Mouse (Mus musculus) forebrain, embryonic 15.5 days (tissue): ENCODE data around the gene Proz. TPM values are rescaled to one million over a fixed set of nuclear protein-coding genes. Genes with fewer than 3 reads are reported as not detected.

ENCODE experiments used
- ATAC-seq: fragments of 200-750 bp; cut with Nextera tagmentation; replicated peaks from 2 replicates; pipeline ENCODE4 v1.8.0; 2017; ENCODE audit warnings: mild to moderate bottlenecking, moderate TSS enrichment, moderate library complexity
- H3K27ac ChIP-seq: fragments of 300-500 bp; sonication (generic); replicated peaks from 2 replicates; pipeline ENCODE4 v1.5.1; 2015; ENCODE audit warnings: mild to moderate bottlenecking, inconsistent platforms
- H3K27me3 ChIP-seq: fragments of 300-500 bp; sonication (generic); 2 replicates; pipeline ENCODE4 v1.6.1; 2015; ENCODE audit warnings: inconsistent platforms
- H3K36me3 ChIP-seq: fragments of 300-500 bp; sonication (generic); 2 replicates; pipeline ENCODE4 v1.6.1; 2015; ENCODE audit warnings: mild to moderate bottlenecking, inconsistent platforms
- H3K4me1 ChIP-seq: fragments of 300-500 bp; sonication (generic); 2 replicates; pipeline ENCODE4 v1.6.1; 2015; ENCODE audit warnings: inconsistent platforms
- H3K4me2 ChIP-seq: fragments of 300-500 bp; sonication (generic); replicated peaks from 2 replicates; pipeline ENCODE4 v1.6.1; 2015; ENCODE audit warnings: mild to moderate bottlenecking, inconsistent platforms
- H3K4me3 ChIP-seq: fragments of 300-500 bp; sonication (generic); 2 replicates; pipeline ENCODE4 v1.5.1; 2015; ENCODE audit warnings: mild to moderate bottlenecking, inconsistent platforms
- H3K9ac ChIP-seq: fragments of 300-500 bp; sonication (generic); replicated peaks from 2 replicates; pipeline ENCODE4 v1.6.1; 2015; ENCODE audit warnings: mild to moderate bottlenecking, inconsistent platforms
- H3K9me3 ChIP-seq: fragments of 300-500 bp; sonication (generic); 2 replicates; pipeline ENCODE4 v1.6.1; 2016; ENCODE audit warnings: inconsistent platforms
- WGBS: fragments of 180-500 bp; shearing (Covaris S2); methylation state at CpG from one replicate; pipeline ENCODE4 v1.1.7; 2015; ENCODE audit warnings: mixed read lengths; 5-methylcytosine and 5-hydroxymethylcytosine counted together
- polyA plus RNA-seq: library from polyadenylated mRNA; unstranded; fragments of >200 nt; fragmentation: Nextera tagmentation; extraction: Ambion mirVana; gene quantifications from 2 replicates; pipeline ENCODE4 v1.2.1, GENCODE M21; 2015

Gene Proz
- polyA plus RNA-seq, result 1.4 and 2.0 TPM in 2 replicates

DNA sequence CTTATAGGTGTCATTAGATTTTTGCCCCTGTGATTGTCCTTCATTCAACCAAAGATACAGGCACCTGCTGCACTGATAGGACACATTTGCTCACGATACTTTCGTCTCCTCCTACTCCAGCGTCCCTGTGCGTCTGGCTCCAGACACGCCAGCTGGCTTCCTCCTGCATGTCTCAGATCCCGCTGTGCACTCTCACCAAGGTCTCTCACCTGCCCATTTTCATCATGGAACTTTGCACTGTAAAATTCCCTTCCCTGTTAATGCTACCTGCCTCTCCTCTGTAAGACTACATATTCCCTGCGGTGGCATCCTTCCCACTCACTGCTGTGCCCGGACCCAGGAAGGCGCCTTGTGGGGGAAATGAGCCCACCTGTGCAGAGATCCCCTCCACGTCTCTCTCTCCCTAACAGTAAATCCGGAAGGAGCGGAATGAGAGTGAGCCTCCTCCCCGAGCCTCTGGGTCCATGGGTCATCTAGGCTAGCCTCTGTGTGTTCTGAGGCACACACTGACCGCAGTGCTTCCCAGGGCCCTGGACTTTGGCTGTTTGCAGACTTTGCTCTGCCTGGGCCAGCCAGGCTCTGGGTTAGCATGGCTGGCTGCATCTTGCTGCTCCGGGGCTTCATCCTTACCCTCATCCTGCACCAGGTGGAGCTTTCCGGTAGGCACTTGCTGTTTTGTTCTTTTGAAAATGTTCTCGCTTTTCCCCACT lies at the start of gene Proz:
TSS of gene Proz (plus strand) at position 474 of the 710 bp plus-strand sequence.
- no peak within 1 kb of the TSS for H3K4me3 ChIP-seq
- H3K4me2 ChIP-seq, result no peak within 1 kb of the TSS
- H3K9ac ChIP-seq, result no peak within 1 kb of the TSS
- H3K27me3 ChIP-seq, result no peaks in the 10 kb centered on the region
- no peak within 1 kb of the TSS for H3K27ac ChIP-seq
- H3K9me3 ChIP-seq, result no peaks in the 10 kb centered on the region
- WGBS, result 80% methylated on average over 17 of the region's 17 CpGs
- no peak for ATAC-seq
- H3K36me3 ChIP-seq, result no peaks in the 10 kb centered on the region
- peaks cover 5% of the 10 kb centered on the region; the same call in 1 of the 2 replicates for H3K4me1 ChIP-seq

DNA sequence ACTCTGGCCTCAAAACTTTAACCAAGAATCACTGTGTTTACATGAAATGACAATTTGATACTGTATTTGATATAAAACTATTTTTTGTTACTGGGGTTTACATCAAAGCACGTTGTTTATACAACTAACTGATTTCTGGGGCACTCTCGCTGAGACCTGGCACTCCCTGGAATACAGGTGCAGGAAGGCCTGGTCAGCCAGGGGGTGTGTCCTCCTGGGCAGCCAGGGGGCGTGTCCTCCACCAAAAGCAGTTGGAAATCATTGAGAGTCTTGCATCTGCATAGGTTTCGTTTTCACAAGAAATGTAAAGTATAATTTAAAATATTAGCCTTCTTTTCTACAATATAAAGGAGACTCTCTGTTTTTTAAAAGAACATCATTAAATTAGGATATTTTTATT lies 41.2 kb upstream of the Proz start:
- 74% methylated on average over 4 of the region's 4 CpGs for WGBS
- no peak overlapping the region for H3K27ac ChIP-seq
- H3K4me1 ChIP-seq, result no peaks in the 10 kb centered on the region
- ATAC-seq, result no peak
- no peak overlapping the region for H3K4me3 ChIP-seq
- H3K36me3 ChIP-seq, result peaks cover 62% of the 10 kb centered on the region
- no peaks in the 10 kb centered on the region for H3K27me3 ChIP-seq
- no peaks in the 10 kb centered on the region for H3K9me3 ChIP-seq
- H3K9ac ChIP-seq, result no peak overlapping the region
- no peak overlapping the region for H3K4me2 ChIP-seq

DNA sequence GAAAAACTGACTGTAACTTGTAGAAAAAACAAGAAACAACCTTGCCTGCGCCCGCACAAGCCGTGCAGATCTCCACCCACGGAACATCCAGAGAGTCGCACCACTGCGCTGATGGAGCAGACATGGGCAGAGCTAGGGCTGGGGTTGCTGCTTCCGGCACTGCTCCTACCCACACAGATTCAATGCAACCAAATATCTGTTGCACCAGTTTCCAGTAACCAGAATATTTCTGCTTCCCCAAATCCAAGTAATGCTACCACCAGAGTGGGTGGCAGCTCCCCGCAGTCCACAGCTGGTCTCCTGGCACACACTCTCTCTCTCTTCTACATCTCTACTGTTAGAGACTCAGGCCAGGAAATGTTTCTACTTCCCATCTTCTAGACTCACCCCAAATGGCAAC lies 38.9 kb upstream of the Proz start:
- no peak overlapping the region for H3K9ac ChIP-seq
- no peak for ATAC-seq
- H3K36me3 ChIP-seq, result peaks cover 39% of the 10 kb centered on the region
- H3K4me2 ChIP-seq, result no peak overlapping the region
- 97% methylated on average over 8 of the region's 8 CpGs for WGBS
- H3K4me1 ChIP-seq, result no peaks in the 10 kb centered on the region
- H3K4me3 ChIP-seq, result no peak overlapping the region
- H3K27ac ChIP-seq, result no peak overlapping the region
- H3K9me3 ChIP-seq, result no peaks in the 10 kb centered on the region
- H3K27me3 ChIP-seq, result no peaks in the 10 kb centered on the region

DNA sequence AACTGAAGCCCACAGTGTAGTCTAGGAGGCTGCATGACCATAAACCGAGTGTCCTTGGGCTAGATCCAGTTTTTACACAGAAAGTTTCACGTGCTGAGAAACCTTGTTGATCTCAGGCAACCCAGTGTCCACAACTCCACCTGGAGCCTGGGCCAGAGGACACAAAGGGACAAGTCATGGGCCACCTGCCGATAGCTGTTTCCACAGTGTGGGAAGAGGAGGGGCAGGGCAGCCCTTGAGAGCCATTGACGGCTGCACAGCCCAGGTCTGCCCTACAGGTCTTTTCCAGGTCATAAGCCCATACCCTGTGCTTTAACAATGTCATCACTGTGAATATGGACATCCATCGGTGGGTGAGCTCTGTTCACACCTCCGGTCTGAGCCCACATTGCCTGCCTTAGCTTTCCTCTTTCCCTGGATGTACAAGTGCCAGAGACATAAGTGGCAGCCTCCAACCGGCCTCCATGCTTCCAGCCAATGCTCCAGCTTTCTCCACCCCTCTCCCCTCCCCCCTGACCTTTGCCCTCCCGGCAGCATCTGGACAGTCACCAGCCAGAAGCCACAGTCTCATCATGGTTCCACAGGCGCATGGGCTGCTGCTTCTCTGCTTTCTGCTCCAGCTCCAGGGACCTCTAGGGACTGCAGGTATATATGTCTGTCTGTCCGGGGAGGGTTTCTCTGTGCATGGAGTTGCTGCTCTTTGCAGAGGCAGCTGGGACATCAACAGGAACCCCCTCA lies 35.1 kb upstream of the Proz start, which contains the start of gene F7:
TSS of gene F7 (plus strand) at position 548 of the 738 bp plus-strand sequence.
- ATAC-seq, result no peak
- H3K4me1 ChIP-seq, result no peaks in the 10 kb centered on the region
- WGBS, result 71% methylated on average over 10 of the region's 10 CpGs

DNA sequence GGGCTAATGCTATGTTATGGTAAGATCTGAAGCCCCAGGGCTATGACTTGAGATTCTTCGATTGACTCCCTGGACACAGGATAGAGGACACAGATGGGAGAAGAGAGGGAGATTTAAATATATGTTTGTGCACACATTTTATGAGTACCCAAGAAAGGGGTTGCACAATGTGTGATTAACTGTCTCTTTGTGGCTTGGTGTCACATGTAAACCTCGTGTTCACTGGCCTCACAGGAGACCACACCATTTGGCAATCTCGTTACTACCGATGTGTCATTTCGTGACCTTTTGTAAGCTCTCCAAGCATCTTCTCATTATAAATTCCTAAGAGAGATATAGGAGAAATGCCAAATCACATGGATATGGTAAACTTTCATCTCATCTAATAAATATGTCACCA lies 33.1 kb upstream of the Proz start:
- Histone ChIP-seq H3K9ac (no peak overlapping the region), H3K27ac (no peak overlapping the region), H3K36me3 (no peaks in the 10 kb centered on the region), H3K4me3 (no peak overlapping the region), H3K4me1 (no peaks in the 10 kb centered on the region), H3K4me2 (no peak overlapping the region), H3K27me3 (no peaks in the 10 kb centered on the region), H3K9me3 (no peaks in the 10 kb centered on the region)
- 88% methylated on average over 5 of the region's 5 CpGs for WGBS
- no peak for ATAC-seq

More for the DNA sequence above, 35.1 kb upstream of the Proz start, which contains the start of gene F7:
- no peaks in the 10 kb centered on the region for H3K27me3 ChIP-seq
- no peak within 1 kb of the TSS for H3K4me3 ChIP-seq
- H3K27ac ChIP-seq, result no peak within 1 kb of the TSS
- peaks cover 4% of the 10 kb centered on the region for H3K36me3 ChIP-seq
- no peak within 1 kb of the TSS for H3K4me2 ChIP-seq
- H3K9me3 ChIP-seq, result no peaks in the 10 kb centered on the region
- H3K9ac ChIP-seq, result no peak within 1 kb of the TSS

DNA sequence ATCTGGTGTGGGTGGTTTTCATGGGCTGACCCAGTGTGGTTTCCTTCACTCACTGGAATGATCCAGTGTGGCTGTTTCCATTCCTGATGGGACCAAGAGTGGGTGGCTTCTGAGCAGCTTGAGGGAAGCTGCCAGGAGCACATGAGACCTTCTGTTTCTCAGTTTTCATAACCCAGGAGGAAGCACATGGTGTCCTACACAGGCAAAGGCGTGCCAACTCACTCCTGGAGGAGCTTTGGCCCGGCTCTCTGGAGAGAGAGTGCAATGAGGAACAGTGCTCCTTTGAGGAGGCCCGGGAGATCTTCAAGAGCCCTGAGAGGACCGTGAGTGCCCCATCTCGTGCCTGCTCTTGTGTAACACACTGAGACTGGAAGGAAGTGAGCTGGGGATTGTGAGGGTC lies 32.2 kb upstream of the Proz start:
- no peaks in the 10 kb centered on the region for H3K27me3 ChIP-seq
- no peaks in the 10 kb centered on the region for H3K36me3 ChIP-seq
- H3K4me2 ChIP-seq, result no peak overlapping the region
- no peak overlapping the region for H3K9ac ChIP-seq
- no peak overlapping the region for H3K4me3 ChIP-seq
- ATAC-seq, result no peak
- no peak overlapping the region for H3K27ac ChIP-seq
- H3K4me1 ChIP-seq, result no peaks in the 10 kb centered on the region
- H3K9me3 ChIP-seq, result no peaks in the 10 kb centered on the region
- WGBS, result 82% methylated on average over 5 of the region's 5 CpGs

DNA sequence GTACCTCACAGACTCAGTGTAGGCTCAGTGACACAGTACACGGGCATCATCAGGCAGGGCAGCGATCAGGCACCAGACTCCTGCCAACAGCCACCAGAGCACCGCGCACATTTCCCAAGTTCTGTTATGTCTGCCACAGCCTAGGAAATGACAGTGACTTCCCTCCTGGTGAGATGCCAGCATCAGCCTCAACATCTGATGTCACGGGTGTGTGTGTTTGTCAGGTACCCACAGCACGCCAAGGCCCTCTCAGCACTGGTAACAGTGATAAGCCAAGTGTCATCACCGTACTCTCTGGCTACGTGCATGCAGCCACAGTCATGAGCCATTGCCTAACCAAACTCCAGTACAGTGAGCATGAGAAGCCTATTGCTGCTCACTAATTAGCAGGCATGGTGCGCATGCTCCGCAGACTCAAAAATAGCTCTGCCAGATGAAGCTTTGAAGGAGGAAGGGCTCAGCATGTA lies 24.3 kb upstream of the Proz start:
- no peak overlapping the region for H3K4me3 ChIP-seq
- no peaks in the 10 kb centered on the region for H3K9me3 ChIP-seq
- 75% methylated on average over 10 of the region's 10 CpGs for WGBS
- H3K27me3 ChIP-seq, result no peaks in the 10 kb centered on the region
- H3K36me3 ChIP-seq, result no peaks in the 10 kb centered on the region
- no peak overlapping the region for H3K9ac ChIP-seq
- H3K27ac ChIP-seq, result peak overlapping the region; percentile 34
- 0 out of 2 replicates have a peak, but pooled peaks cover 11% of the 10 kb centered on the region for H3K4me1 ChIP-seq
- no peak overlapping the region for H3K4me2 ChIP-seq
- ATAC-seq, result peak; percentile 67

DNA sequence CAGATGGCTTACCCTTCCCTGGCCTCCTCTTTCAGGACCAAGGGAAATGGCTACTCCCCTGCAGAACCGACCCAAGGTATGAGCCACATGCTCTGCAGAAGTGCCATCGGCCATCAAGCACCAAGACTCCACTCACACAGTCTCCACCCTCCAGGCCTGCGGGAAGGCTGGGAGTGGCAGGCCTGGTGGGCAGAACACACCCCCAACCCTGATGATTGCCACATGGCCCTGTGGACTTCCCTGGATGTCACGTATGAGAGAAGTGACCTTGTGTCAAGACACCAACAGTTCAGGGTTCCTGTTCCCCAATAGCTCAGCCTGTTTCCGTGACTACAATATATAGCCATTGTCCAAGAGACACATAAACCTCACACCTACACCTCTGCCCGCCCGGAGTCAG lies 23.7 kb upstream of the Proz start, which contains the start of gene F10:
TSS of gene F10 (plus strand) at position 294 of the 400 bp plus-strand sequence.
- H3K27me3 ChIP-seq, result no peaks in the 10 kb centered on the region
- H3K36me3 ChIP-seq, result no peaks in the 10 kb centered on the region
- no peak within 1 kb of the TSS for H3K4me2 ChIP-seq
- H3K4me1 ChIP-seq, result 0 out of 2 replicates have a peak, but pooled peaks cover 11% of the 10 kb centered on the region
- no peaks in the 10 kb centered on the region for H3K9me3 ChIP-seq
- ATAC-seq, result no peak
- no peak within 1 kb of the TSS for H3K9ac ChIP-seq
- WGBS, result 82% methylated on average over 7 of the region's 7 CpGs
- peak within 1 kb of the TSS; percentile 34 for H3K27ac ChIP-seq
- H3K4me3 ChIP-seq, result no peak within 1 kb of the TSS

DNA sequence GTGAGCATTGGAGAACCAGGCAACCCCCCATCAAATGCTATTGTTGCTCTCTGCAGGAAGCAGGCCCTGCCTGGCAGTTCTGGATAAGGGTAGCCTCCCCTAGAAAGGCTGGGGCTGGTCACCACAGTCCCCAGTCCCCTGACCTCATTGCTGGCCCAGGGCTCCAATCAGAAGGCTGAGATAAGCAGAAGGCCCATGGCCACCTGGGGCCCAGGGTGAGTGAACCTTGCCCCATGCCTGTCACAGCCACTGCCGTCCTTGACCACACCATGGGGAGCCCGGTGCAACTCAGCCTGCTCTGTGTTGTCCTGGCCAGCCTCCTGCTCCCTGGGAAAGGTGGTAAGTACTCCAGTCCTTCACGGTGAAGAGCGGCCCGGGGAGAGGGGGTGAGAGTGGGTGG lies 23.1 kb upstream of the Proz start:
- H3K9ac ChIP-seq, result no peak overlapping the region
- H3K4me1 ChIP-seq, result 0 out of 2 replicates have a peak, but pooled peaks cover 11% of the 10 kb centered on the region
- 37% methylated on average over 5 of the region's 5 CpGs for WGBS
- no peak overlapping the region for H3K27ac ChIP-seq
- no peaks in the 10 kb centered on the region for H3K36me3 ChIP-seq
- no peak for ATAC-seq
- no peaks in the 10 kb centered on the region for H3K27me3 ChIP-seq
- no peaks in the 10 kb centered on the region for H3K9me3 ChIP-seq
- H3K4me3 ChIP-seq, result no peak overlapping the region
- H3K4me2 ChIP-seq, result no peak overlapping the region

DNA sequence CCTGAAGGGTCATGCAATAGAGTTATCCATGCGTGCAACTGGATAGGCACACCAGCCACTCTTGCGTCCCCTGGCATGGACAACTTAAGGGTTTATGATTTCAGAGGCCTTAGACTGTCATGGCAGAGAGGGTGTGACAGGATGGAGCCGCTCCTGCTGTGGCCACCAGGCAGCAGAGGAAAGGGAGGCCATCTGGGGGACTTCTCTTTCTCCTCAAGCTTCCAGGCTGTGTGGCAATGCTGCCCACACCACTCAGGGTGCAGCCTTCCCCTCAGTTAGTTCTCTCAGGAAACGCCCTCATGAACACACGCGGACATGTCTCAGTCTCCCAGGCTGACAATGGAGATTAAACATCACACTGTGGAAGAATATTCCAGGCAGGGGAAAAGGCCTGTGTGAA lies 21.7 kb upstream of the Proz start:
- 83% methylated on average over 6 of the region's 6 CpGs for WGBS
- Histone ChIP-seq H3K4me3 (no peak overlapping the region), H3K9ac (no peak overlapping the region), H3K27me3 (no peaks in the 10 kb centered on the region), H3K4me2 (no peak overlapping the region), H3K27ac (no peak overlapping the region), H3K9me3 (no peaks in the 10 kb centered on the region), H3K4me1 (0 out of 2 replicates have a peak, but pooled peaks cover 11% of the 10 kb centered on the region), H3K36me3 (no peaks in the 10 kb centered on the region)
- no peak for ATAC-seq

DNA sequence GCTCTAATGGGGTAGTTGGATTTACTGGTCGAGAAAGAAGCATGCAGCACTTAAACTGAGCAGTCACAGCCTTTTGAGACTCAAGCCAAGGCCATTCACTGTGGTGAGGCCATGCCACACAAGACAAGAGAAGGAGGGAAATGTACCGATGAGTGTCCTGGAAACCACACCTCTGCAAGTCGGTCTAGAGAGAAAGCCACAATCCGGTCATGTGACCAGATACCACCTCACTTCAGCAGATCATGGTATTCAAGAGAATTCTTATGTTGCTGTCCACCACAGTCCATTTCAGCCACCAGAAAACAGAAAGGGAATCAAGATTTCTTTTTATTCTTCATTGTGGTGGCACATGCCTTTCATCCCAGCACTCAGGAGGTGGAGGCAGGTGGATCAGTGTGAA lies 19.3 kb upstream of the Proz start:
- Histone ChIP-seq H3K27me3 (no peaks in the 10 kb centered on the region), H3K9ac (no peak overlapping the region), H3K4me2 (no peak overlapping the region), H3K9me3 (no peaks in the 10 kb centered on the region), H3K27ac (no peak overlapping the region), H3K36me3 (no peaks in the 10 kb centered on the region), H3K4me1 (0 out of 2 replicates have a peak, but pooled peaks cover 6% of the 10 kb centered on the region), H3K4me3 (no peak overlapping the region)
- ATAC-seq, result no peak
- WGBS, result 76% methylated on average over 4 of the region's 4 CpGs

DNA sequence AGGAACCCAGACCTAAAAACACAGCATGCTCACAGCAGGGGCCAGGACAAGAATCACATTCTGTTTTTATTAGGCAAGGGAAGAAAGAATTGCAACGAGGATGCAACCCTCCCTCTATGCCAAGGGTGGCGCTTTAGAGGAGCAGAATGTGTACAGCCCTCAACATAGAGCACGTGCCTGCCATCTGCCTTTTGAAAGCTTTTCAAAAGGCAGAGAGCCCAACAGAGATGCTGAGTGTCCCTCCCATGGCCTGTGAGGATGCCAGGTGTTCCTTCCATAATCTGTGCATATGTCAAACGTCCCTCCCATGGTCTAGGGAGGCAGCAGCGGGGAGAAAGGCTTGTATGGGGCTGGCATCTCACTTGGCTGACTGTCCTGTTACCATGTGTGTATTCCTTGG lies 13.1 kb upstream of the Proz start:
- 0 out of 2 replicates have a peak, but pooled peaks cover 6% of the 10 kb centered on the region for H3K9me3 ChIP-seq
- no peak overlapping the region for H3K4me2 ChIP-seq
- H3K4me1 ChIP-seq, result no peaks in the 10 kb centered on the region
- no peak overlapping the region for H3K4me3 ChIP-seq
- no peak for ATAC-seq
- H3K27ac ChIP-seq, result no peak overlapping the region
- WGBS, result 46% methylated on average over 5 of the region's 5 CpGs
- no peak overlapping the region for H3K9ac ChIP-seq
- H3K36me3 ChIP-seq, result no peaks in the 10 kb centered on the region
- H3K27me3 ChIP-seq, result no peaks in the 10 kb centered on the region
